Mouse (Mus musculus): ENCODE measurements at regions not wholly inside any gene's neighbourhood (a gene's known extent, or its start where the extent isn't known, plus 50 kb on each side); places are given as distances from the start of the nearest gene placed in this dataset.

- DNase-seq (ENCODE audit: low spot score in 2 of 2) = no peak
These were observed 579.1 kb downstream of the Slitrk1 start for GRCm38 (mm10) chr14:108334879-108335278.

GRCm38 (mm10) chr14:108326425-108326824, 587.5 kb downstream of the Slitrk1 start:
- peak; percentile 5 to 53 for DNase-seq (ENCODE audit: low spot score in 2 of 2)

DNA sequence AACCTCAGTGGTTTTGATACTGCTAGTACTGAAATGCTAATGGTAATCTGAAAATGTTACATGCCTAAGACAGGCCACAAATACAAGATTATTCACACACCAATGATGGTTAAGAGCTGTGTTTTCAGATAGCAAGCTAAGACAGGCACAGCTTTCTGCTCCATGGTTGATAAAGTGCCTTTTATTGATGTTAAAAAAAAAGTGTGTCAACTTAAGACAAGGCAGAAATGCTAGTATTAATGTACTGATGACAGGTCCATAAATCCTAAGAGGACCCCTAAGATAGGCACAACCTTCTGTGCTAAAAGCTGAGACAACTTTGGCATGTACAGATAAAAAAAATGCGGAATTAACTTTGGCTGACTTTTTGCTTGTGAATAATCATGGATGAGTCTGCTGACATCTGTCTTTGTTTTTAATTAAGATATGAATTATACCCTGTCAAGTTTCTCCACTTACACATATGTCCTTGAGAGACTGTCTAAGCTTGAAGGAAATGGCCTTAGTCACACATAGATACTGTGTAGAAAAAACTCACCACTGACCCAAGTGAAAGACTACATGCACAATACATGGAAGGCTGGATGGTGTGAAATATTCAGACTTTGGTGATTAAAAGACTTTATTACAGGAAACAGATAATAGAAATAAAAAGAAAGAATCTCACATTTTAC, 590.5 kb downstream of the Slitrk1 start:
- DNase-seq (ENCODE audit: low spot score in 2 of 2) = no peak

DNA sequence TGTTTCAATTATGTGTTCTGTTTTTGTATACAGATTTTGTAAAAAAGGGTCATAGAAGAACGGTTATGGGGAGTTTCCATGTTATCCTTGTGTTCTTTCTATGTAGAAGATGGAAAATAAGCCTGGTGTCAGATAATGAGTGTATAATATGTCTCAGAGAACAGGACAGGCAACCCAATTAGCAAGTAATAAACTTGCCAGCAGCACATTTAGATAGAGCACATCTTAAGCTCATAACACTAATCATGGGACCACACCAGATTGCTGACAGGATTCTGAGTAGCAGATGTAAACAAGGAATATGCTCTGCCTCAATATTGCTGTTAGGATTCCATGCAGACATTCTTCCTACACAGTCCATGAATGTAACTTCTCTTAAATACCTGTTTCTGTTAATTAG, 606.3 kb downstream of the Slitrk1 start:
- peak in 1 of 2 experiments; percentile 9 for DNase-seq (ENCODE audit: low spot score in 2 of 2)

GRCm38 (mm10) chr14:108279630-108280029, 634.3 kb downstream of the Slitrk1 start:
- no peak for DNase-seq (ENCODE audit: low spot score in 2 of 2)

- DNase-seq (ENCODE audit: low spot score in 2 of 2) = no peak
These were observed 652.9 kb downstream of the Slitrk1 start for GRCm38 (mm10) chr14:108261083-108261482.

DNA sequence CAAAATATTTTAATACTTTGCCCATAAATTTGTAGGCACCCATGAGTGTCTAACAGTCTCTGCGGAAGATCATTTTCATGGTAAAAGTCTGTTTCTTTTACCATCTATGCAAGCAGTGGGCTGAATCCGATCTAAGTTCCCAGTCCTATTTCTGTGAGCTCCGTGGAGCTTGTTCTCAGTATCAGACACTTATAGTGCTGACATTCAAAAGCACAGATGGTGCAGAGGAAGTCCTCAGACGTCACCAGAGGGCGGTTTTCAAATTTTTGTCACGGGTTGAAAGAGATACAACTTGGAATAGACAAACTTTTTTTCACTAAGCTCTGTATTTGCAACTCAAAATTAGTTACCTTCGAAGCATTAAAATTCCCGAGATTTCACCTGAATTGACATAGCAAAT, 666.6 kb downstream of the Slitrk1 start:
- DNase-seq (ENCODE audit: low spot score in 2 of 2) = peak; percentile 73 to 88

GRCm38 (mm10) chr14:108225483-108226124, 688.4 kb downstream of the Slitrk1 start:
- no peak for DNase-seq (ENCODE audit: low spot score in 2 of 2)

GRCm38 (mm10) chr14:108209246-108209645, 704.7 kb downstream of the Slitrk1 start:
- DNase-seq (ENCODE audit: low spot score in 2 of 2) = no peak

- DNase-seq (ENCODE audit: low spot score in 2 of 2) = no peak
These were observed 714.8 kb downstream of the Slitrk1 start for GRCm38 (mm10) chr14:108199133-108199532.

DNA sequence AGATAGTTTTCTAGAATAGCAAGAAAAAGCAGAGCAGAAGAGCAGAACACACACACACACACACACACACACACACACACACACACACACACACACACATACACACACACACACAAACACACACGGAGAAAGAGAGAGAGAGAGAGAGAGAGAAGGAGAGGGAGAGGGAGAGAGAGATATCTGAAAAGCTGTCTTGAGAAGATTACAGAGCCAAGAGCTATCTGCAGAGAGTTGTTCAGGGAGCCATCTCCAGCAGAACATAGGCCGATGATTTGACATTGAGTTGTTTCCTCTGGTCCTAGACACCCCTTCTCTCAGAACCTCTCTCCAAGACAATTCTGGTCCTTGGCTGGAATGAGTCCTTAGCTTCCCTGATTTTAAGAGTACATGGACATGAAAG, 733.0 kb downstream of the Slitrk1 start:
- no peak for DNase-seq (ENCODE audit: low spot score in 2 of 2)

GRCm38 (mm10) chr14:108175275-108175860, 738.6 kb downstream of the Slitrk1 start:
- DNase-seq (ENCODE audit: low spot score in 2 of 2) = no peak

GRCm38 (mm10) chr14:108152981-108153380, 761.0 kb downstream of the Slitrk1 start:
- peak; percentile 41 to 79 for DNase-seq (ENCODE audit: low spot score in 2 of 2)

DNA sequence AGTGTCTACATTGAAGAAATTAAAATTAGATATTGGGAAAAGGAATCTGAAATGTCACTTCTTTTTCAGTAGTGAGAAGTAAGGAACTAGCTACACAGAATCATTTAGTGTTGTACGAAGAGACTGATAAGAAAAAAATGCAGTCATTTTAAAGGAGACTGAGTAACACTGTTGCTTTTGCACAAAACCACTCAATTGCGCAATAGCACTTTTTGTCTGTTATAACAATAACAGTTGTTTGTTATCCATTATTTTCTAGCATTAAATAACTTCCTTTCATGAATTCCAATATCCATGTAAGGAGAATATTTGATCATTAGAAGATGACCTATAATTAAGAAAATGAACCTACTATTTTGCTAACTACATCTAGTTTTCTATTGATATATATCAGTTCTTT, 790.8 kb downstream of the Slitrk1 start:
- DNase-seq (ENCODE audit: low spot score in 2 of 2) = no peak

DNA sequence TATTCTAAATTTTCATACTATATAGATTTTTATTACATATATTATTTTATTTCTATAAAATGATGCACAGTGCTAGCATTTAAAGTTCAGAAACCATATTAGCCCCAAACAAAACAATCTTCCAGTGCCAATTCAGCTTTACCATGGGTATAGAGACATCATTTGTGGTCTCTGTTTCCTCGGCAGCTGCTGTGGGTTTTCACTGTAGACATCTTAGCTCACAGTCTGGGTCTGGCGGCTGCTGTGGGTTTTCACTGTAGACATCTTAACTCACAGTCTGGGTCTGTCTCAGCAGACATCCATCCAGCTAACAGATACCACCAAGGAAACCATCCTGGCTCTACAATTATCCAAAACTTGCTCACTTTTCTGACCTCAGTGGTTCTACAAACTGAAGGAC, 808.9 kb downstream of the Slitrk1 start:
- no peak for DNase-seq (ENCODE audit: low spot score in 2 of 2)

DNA sequence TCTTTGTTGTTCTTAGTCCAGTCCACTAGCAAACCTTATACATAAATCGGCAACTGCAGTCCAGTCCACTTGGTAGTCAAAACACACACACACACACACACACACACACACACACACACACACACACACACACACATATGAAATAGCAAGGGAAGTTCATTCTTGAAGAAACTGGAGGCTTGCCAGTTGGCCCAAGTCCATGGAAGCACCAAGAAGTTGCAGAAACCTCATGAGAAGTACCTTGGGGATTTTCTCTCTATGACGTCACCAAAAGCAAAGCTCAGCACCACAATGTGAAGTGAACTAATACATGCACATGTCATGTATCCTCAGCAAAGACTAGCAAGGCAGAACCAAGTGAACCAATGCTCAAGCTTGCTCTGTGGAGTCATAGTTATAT, 823.0 kb downstream of the Slitrk1 start:
- DNase-seq (ENCODE audit: low spot score in 2 of 2) = no peak

- DNase-seq (ENCODE audit: low spot score in 2 of 2) = no peak
These were observed 864.0 kb downstream of the Slitrk1 start for GRCm38 (mm10) chr14:108049997-108050396.

GRCm38 (mm10) chr14:108035959-108036358, 878.0 kb downstream of the Slitrk1 start:
- no peak for DNase-seq (ENCODE audit: low spot score in 2 of 2)

- DNase-seq (ENCODE audit: low spot score in 2 of 2) = no peak
These were observed 879.8 kb downstream of the Slitrk1 start for GRCm38 (mm10) chr14:108034162-108034561.

DNA sequence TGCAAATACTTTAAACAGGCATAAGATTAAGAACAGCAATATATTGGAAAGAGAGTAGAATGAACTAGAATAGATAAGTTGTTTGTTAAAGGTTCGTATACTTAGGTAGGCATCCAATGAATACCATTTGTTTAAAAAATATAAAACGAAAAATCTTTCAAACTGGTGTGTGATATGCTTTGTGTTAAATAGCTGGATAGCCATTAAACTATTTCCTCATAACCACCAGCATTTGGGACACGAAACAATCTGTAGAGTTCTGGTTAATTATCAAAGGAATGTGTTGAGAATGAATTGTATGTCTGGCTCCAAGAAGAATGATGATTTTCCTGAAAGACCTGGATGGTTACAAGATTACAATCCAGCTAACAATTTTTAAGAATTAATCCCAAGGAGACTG, 891.4 kb downstream of the Slitrk1 start:
- no peak for DNase-seq (ENCODE audit: low spot score in 2 of 2)

- DNase-seq (ENCODE audit: low spot score in 2 of 2) = no peak
These were observed 891.9 kb downstream of the Slitrk1 start for GRCm38 (mm10) chr14:108022066-108022465.

GRCm38 (mm10) chr14:108021331-108021730, 892.6 kb downstream of the Slitrk1 start:
- DNase-seq (ENCODE audit: low spot score in 2 of 2) = no peak

Data from layer of hippocampus, adult 18-20 months (tissue).